Mouse (Mus musculus): ENCODE measurements at regions not wholly inside any gene's neighbourhood (a gene's known extent, or its start where the extent isn't known, plus 50 kb on each side); places are given as distances from the start of the nearest gene placed in this dataset.
"Not testable (repeated sequence)": the region's sequence is repeated elsewhere in the genome, so short reads cannot be mapped to it uniquely, and the experiment has no call there.

- Histone ChIP-seq H3K9me3 (peaks cover 4% of the 10 kb centered on the region; the same call in 1 of the 2 replicates), H3K4me2 (no peak overlapping the region), H3K4me3 (no peak overlapping the region), H3K4me1 (replicated peaks) (no peaks in the 10 kb centered on the region), H3K27ac (no peak overlapping the region), H3K9ac (no peak overlapping the region), H3K36me3 (no peaks in the 10 kb centered on the region), H3K27me3 (no peaks in the 10 kb centered on the region)
- ATAC-seq (ENCODE audit: low FRiP score), result no peak
- WGBS, result 77% methylated on average over 13 of the region's 13 CpGs
Measured at GRCm38 (mm10) chr4:105708080-105708796, 81.4 kb upstream of the Gm12728 start.

DNA sequence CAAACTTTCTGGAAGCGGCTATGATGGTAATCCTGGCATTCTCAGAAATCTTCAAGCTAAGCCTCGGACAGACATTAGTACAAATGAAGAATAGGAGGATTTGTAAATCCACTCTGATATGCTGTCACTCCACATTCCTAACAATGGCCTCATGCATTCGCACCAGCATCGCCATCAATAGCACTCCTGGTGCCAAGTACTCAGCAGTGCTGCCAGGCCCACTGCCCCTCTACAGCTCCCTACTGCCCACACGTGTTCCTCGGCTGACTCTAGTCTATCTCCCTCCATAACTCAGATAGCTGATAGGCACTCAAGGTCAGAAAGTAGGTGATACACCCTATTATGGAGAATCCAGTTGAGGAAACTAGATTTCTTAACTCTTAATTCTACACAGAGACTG is 75.7 kb upstream of the Gm12728 start:
- 87% methylated on average over 6 of the region's 6 CpGs for WGBS
- no peaks in the 10 kb centered on the region for H3K36me3 ChIP-seq
- ATAC-seq (ENCODE audit: low FRiP score), result no peak
- no peak overlapping the region for H3K9ac ChIP-seq
- no peaks in the 10 kb centered on the region for H3K27me3 ChIP-seq
- H3K9me3 ChIP-seq, result peaks cover 4% of the 10 kb centered on the region; the same call in 1 of the 2 replicates
- H3K4me1 ChIP-seq (replicated peaks), result no peaks in the 10 kb centered on the region
- no peak overlapping the region for H3K4me2 ChIP-seq
- H3K27ac ChIP-seq, result no peak overlapping the region
- no peak overlapping the region for H3K4me3 ChIP-seq

- no peak overlapping the region for H3K9ac ChIP-seq
- no peaks in the 10 kb centered on the region for H3K27me3 ChIP-seq
- H3K4me3 ChIP-seq, result no peak overlapping the region
- no peak overlapping the region for H3K4me2 ChIP-seq
- H3K36me3 ChIP-seq, result no peaks in the 10 kb centered on the region
- WGBS, result 52% methylated on average over 5 of the region's 5 CpGs
- no peak for ATAC-seq (ENCODE audit: low FRiP score)
- no peaks in the 10 kb centered on the region for H3K4me1 ChIP-seq (replicated peaks)
- no peak overlapping the region for H3K27ac ChIP-seq
- H3K9me3 ChIP-seq, result no peaks in the 10 kb centered on the region; the same call in 1 of the 2 replicates
Measured at GRCm38 (mm10) chr4:105718080-105718479, 71.6 kb upstream of the Gm12728 start.

DNA sequence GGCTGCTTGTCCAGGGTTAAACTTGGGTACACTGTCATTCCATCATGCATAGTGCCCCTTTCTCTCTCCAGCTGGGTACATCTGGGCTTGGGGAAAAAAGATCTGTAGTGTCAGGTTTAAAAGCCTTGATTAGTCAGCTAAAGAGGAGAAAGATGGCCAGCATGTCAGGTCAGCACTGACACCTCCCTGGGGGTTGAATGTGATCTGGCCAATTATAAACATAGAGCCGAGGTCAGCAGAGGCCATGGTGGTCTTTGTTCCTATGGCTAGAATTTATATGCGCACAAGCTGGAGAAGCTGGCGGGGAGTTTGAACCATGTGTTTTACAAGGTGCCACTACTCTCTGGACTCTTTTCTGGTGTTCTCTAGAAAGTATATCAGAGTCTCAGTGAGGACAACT is 61.0 kb upstream of the Gm12728 start:
- no peak overlapping the region for H3K9ac ChIP-seq
- H3K4me3 ChIP-seq, result no peak overlapping the region
- H3K27ac ChIP-seq, result no peak overlapping the region
- no peak overlapping the region for H3K4me2 ChIP-seq
- no peak for ATAC-seq (ENCODE audit: low FRiP score)
- H3K36me3 ChIP-seq, result no peaks in the 10 kb centered on the region
- H3K4me1 ChIP-seq (replicated peaks), result no peaks in the 10 kb centered on the region
- WGBS, result 69% methylated on average over 3 of the region's 3 CpGs
- no peaks in the 10 kb centered on the region for H3K27me3 ChIP-seq
- H3K9me3 ChIP-seq, result no peaks in the 10 kb centered on the region

DNA sequence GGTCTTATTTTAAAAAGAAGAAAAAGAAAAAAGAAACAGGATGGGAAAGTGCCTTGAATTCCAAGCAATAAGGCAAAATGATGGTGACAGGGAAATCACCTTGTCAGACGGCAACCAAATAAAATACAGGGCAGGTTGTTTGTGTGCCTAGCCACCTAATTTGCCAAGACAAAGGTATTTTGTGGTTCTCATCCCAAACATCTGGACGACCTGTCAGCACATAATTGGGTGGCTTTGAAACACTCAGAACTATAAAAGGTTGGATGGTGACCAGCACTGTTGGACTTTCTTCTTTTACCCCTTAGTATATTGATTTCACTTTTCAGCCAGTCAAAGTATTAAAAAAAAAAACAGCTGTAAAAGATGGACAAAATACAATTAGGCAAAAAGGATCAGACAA is 58.8 kb upstream of the Gm12728 start:
- H3K27me3 ChIP-seq, result no peaks in the 10 kb centered on the region
- no peak for ATAC-seq (ENCODE audit: low FRiP score)
- no peak overlapping the region for H3K4me3 ChIP-seq
- H3K4me1 ChIP-seq (replicated peaks), result no peaks in the 10 kb centered on the region
- no peaks in the 10 kb centered on the region for H3K9me3 ChIP-seq
- H3K4me2 ChIP-seq, result no peak overlapping the region
- H3K9ac ChIP-seq, result no peak overlapping the region
- no peak overlapping the region for H3K27ac ChIP-seq
- 75% methylated on average over 2 of the region's 2 CpGs for WGBS
- H3K36me3 ChIP-seq, result no peaks in the 10 kb centered on the region

DNA sequence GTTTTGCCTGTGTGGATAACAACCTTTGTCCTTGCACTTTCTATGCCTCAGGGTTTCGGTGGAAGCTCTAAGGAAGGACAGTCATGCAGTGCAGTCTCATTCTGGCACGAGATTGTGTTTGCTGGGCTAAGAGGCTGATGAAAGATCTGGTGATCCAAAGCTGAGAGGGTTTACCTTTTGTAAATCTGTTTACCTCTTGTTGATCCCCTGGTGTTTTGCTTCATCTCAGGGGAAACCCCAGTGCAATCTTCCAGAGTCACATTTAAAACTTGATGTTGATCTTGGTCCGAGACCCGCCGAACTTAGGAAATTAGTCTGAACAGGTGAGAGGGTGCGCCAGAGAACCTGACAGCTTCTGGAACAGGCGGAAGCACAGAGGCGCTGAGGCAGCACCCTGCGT is 54.6 kb upstream of the Gm12728 start:
- not testable (repeated sequence) for ATAC-seq (ENCODE audit: low FRiP score); H3K4me2 ChIP-seq; H3K27ac ChIP-seq; H3K27me3 ChIP-seq; H3K4me3 ChIP-seq; H3K9ac ChIP-seq; H3K9me3 ChIP-seq; H3K4me1 ChIP-seq (replicated peaks); H3K36me3 ChIP-seq
- WGBS, result 89% methylated on average over 6 of the region's 9 CpGs
